Mouse (Mus musculus) right cerebral cortex, postnatal 25 days (tissue): ENCODE measurements at regions not wholly inside any gene's neighbourhood (a gene's known extent, or its start where the extent isn't known, plus 50 kb on each side); places are given as distances from the start of the nearest gene placed in this dataset.

Experiments
- DNase-seq: peaks from one replicate; pipeline ENCODE4 v3.0.0; 2022

DNA sequence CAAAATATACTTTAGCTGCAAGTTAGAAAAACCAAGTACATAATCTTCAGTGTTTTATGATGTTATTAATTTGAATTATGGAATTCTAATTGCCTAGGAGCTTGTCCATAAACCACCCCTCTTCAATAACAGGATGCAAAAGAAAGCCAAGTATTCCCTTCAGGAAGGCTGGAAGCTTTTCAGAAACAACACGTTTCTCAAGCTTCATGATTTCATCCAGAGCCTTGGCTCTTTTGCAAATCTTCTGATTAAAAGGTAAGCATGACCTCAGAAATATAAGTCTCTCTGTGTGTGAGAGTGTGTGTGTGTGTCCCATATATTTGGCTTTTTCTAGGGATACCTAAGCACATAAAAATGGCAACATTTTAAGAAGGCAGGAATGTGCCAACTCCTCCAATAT is 570.0 kb downstream of the Gm11232 start:
- no peak for DNase-seq

DNA sequence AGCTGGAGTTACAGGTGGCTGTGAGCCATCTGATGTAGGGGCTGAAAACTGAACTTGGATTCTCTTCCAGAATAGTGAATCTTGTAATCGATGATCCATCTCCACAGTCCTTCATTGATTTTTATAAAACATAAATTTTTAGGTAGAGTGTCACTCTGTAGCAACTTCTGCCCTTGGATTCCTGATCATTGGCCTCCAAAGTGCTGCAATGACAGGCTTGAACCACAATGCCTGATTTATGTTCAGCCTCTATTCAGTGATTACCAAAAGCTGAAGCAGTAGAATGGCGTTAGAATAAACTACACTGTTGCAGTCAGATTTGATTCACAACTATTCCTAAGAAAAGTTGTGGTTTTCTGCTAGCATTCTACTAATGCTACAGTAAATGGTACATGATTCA is 580.1 kb downstream of the Gm11232 start:
- DNase-seq, result no peak

DNA sequence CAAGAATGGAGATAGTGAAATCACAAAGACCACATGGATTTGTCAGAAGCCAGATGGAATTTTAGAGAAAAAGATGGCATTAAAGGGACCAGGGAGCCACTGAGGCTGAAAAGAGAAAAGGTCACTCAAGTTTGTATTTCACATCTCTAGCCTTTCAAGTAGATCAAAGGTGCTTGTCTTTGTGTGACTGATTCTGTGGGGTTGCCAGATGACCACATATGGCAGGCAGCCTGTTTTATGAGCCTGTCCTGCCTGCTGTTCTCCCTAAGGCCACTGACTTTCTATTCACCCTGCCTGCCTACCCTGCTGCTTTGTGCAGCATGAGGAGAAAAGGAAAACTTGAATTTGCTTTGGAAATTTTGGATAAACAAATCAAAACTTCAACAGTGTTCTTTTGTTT is 592.0 kb downstream of the Gm11232 start:
- DNase-seq, result no peak

DNA sequence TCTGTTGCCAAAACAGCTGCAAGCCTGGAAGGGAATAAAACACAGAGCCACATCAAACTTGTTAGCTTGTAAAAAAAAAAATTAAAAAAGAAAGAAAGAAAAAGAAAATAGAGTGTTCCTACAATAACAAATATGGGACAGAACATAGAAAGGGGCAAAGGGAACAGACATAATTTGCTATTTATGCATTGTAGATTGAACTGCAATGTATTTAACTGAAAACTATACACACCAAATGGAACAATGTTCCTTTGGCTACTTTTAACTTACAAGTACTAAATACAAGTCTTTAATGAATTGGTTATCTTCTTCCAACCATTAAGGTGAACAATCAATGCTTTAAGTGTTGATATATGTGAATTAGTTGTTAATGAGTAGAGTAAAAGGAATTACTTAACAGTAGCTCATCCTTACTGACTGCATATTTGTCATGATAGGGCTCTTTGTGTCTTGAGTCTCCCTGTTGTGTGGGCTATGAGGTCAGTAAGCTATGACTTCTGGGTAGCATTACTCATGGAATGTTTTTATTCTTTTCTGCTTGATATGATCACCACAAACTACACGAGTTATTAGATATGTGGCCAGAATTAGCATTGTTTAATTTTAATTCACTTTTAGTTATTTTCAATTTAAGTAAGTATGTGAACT is 597.0 kb upstream of the Megf9 start:
- DNase-seq, result no peak

DNA sequence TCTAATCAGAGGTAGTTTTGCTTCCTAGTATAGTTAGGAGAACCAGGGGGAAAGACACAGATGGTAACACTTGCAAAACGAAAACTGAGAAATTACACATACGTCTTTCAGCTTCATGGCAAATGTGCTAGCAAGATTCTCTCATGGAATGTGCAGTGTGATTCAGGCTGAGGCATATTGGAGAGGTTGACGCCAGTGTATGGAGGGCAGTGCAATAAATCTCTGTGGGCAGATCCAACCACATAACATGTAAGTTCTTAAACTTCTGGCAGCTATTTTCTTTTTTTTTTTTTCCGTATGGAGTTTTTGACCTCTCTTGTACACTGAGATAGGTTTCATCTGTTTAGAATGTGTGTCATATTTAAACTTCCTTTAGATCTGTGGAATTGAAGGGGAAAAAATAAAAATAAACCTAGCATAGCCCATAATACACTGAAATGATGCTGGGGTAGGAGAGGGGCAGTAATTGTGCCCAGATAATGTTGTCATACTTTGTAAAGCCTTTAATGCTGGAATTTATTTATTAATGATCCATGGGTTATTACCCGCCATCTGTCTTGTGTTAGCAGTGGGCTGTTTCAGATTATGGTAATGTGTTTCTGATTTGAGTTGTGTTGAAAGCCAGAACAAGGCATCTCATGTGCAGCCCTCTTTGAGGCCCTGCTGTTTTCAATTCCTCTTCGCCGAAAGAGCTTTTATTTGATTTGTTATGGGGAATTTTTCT is 596.3 kb upstream of the Megf9 start:
- DNase-seq, result no peak

DNA sequence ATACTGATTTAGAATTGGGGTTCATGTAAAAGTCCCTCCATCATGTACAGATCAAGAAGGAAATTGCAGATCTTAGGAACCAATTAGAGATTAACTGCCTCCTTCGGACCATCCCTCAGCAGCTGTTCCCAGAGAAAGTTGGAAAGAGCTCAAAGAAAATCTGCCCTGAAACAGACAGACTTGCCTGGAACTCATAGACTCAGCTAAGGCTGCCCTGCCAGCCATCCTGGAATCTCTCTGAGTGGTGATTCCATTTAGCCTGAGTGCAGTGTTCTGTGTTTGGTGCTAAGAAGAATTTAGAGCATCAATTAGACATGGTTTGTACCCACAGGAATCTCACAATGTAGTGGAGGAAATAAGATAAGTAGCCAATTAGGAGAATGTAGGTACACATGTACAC is 594.5 kb upstream of the Megf9 start:
- no peak for DNase-seq
